ENCODE assay signal across 8 mouse cellular contexts in the genomic region with DNA sequence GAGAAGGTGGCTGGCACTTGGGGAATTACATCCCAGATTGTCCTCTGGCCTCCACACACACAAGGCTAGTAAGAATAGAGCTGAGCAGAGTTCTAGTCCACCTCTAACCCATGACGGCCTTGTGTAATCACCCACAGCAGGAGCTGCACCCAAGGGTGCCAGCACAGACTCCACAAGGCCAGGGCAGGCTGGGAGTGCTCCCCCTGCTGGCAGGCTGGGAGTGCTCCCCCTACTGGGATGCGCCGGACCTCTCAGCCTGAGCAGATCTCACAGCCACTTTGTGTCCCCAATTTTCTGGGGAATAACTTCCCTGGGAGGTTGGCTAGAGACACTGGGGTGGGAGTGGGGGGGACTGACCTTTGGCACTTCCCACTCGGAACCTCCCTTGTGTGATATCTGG.
A peak's percentile ranks its signal among the peaks of the same experiment; 100 is the strongest.
DNase-seq lines count a peak whose midpoint lies in the region; ATAC-seq and TF ChIP-seq lines count a peak whose summit lies in the region.

No protein-coding gene starts in this region.

- no peak overlapping the region for H3K4me2 ChIP-seq in liver, postnatal 0 days (ENCODE audit: low read depth, low read length)

- no peak for TF ChIP-seq POLR2A in lung, adult 2 months (IDR thresholded peaks at IDR 0.05; ENCODE audit: borderline replicate concordance, extremely low read depth, low read depth, low read length)
- no peak for TF ChIP-seq POLR2A in thymus, adult 2 months (IDR thresholded peaks at IDR 0.05; ENCODE audit: control insufficient read depth, extremely low read depth, insufficient read depth, low read length, poor library complexity)

- no peak overlapping the region for H3K4me3 ChIP-seq in lung, adult 2 months (replicated peaks; ENCODE audit: extremely low read depth, low read depth, low read length)
- no peak overlapping the region for H3K4me3 ChIP-seq in liver, postnatal 0 days (ENCODE audit: low read depth, low read length)
- no peak overlapping the region for H3K4me3 ChIP-seq in thymus, adult 2 months (ENCODE audit: control insufficient read depth, insufficient read depth, low read length)

- DNase-seq in frontal cortex, postnatal 10 days (ENCODE audit: low spot score in 2 of 2), result no peak
- DNase-seq in lung, adult 2 months, result peak; percentile 51
- no peak for DNase-seq in lung, postnatal 25 days (ENCODE audit: low spot score)
- peak; percentile 39 for DNase-seq in T-cell, adult 2 months (ENCODE audit: low spot score)
- DNase-seq in embryo, embryonic 11 days, result peak; percentile 46
- DNase-seq in liver, postnatal 0 days, result peak; percentile 72
- peak; percentile 61 for DNase-seq in thymus, adult 2 months

- 16% methylated on average over 4 of the region's 4 CpGs for WGBS in lung, adult 2 months
- WGBS in liver, postnatal 0 days (ENCODE audit: insufficient replicate concordance), result 19% methylated on average over 4 of the region's 4 CpGs
- 21% methylated on average over 4 of the region's 4 CpGs for WGBS in thymus, adult 2 months

- no peak overlapping the region for H3K9ac ChIP-seq in liver, postnatal 0 days (replicated peaks)

- H3K4me1 ChIP-seq in lung, adult 2 months (ENCODE audit: control insufficient read depth, insufficient read depth, low read length), result no peaks in the 10 kb centered on the region
- H3K4me1 ChIP-seq in liver, postnatal 0 days (ENCODE audit: insufficient read depth), result no peaks in the 10 kb centered on the region
- H3K4me1 ChIP-seq in thymus, adult 2 months (replicated peaks; ENCODE audit: control insufficient read depth, insufficient read depth, low read length), result no peaks in the 10 kb centered on the region

- peak; percentile 67 for TF ChIP-seq CTCF in lung, adult 2 months (IDR thresholded peaks at IDR 0.05; ENCODE audit: insufficient read depth, low read length)
- peak; percentile 84 for TF ChIP-seq CTCF in liver, postnatal 0 days (IDR thresholded peaks at IDR 0.05; ENCODE audit: low read depth)
- TF ChIP-seq CTCF in thymus, adult 2 months (IDR thresholded peaks at IDR 0.05; ENCODE audit: borderline replicate concordance, control insufficient read depth, extremely low read depth, insufficient read depth, low read length, poor library complexity), result peak; percentile 94

- no peaks in the 10 kb centered on the region for H3K9me3 ChIP-seq in liver, postnatal 0 days (ENCODE audit: low read length)

- TF ChIP-seq EP300 in liver, postnatal 0 days (IDR thresholded peaks at IDR 0.05; ENCODE audit: low read depth), result no peak

- H3K27me3 ChIP-seq in liver, postnatal 0 days (ENCODE audit: insufficient read depth, low read length), result 0 out of 2 replicates have a peak, but pooled peaks cover 6% of the 10 kb centered on the region
- H3K27me3 ChIP-seq in thymus, adult 2 months (ENCODE audit: control insufficient read depth, insufficient read depth, low read length), result no peaks in the 10 kb centered on the region

- ATAC-seq in frontal cortex, adult (ENCODE audit: low TSS enrichment), result peak; percentile 90; the same call in 1 of the 2 replicates
- no peak for ATAC-seq in liver, postnatal 0 days

- H3K27ac ChIP-seq in liver, postnatal 0 days (ENCODE audit: low read depth), result no peak overlapping the region
- no peak overlapping the region for H3K27ac ChIP-seq in thymus, adult 2 months (ENCODE audit: control insufficient read depth, insufficient read depth, low read length)

- H3K36me3 ChIP-seq in liver, postnatal 0 days (replicated peaks; ENCODE audit: insufficient read depth, low read length), result no peaks in the 10 kb centered on the region
- no peaks in the 10 kb centered on the region for H3K36me3 ChIP-seq in thymus, adult 2 months (ENCODE audit: control insufficient read depth, insufficient read depth, low read length)

Comparison
In these comparisons a context has a peak if more than half of its experiments do, and no peak if none do; other contexts are left out.
1. DNase-seq: peak in lung, adult 2 months (single experiment), T-cell, adult 2 months (single experiment), embryo, embryonic 11 days (single experiment), liver, postnatal 0 days (single experiment) and thymus, adult 2 months (single experiment); none in frontal cortex, postnatal 10 days (0 of 2) and lung, postnatal 25 days (single experiment).
2. Peak in every context shown above with its lines, with median percentiles within 50 percentile points of each other: CTCF ChIP-seq.